Mouse (Mus musculus) small intestine, adult 2 months (tissue): ENCODE measurements around the gene Zfhx2.

Experiments used
- CTCF ChIP-seq: fragments of 200-500 bp; IDR thresholded peaks from 2 replicates; pipeline ENCODE4 v1.5.1; 2012; ENCODE audit warnings: low read depth, mild to moderate bottlenecking, control low read depth, inconsistent platforms, low read length, moderate library complexity, mixed read lengths; ENCODE audit not compliant: insufficient replicate concordance, insufficient read length; ENCODE audit errors: extremely low read depth
- POLR2A ChIP-seq: fragments of 200-500 bp; IDR thresholded peaks from 2 replicates; pipeline ENCODE4 v1.6.1; 2012; ENCODE audit warnings: low read depth, mild to moderate bottlenecking, control low read depth, inconsistent platforms, low read length, moderate library complexity

DNA sequence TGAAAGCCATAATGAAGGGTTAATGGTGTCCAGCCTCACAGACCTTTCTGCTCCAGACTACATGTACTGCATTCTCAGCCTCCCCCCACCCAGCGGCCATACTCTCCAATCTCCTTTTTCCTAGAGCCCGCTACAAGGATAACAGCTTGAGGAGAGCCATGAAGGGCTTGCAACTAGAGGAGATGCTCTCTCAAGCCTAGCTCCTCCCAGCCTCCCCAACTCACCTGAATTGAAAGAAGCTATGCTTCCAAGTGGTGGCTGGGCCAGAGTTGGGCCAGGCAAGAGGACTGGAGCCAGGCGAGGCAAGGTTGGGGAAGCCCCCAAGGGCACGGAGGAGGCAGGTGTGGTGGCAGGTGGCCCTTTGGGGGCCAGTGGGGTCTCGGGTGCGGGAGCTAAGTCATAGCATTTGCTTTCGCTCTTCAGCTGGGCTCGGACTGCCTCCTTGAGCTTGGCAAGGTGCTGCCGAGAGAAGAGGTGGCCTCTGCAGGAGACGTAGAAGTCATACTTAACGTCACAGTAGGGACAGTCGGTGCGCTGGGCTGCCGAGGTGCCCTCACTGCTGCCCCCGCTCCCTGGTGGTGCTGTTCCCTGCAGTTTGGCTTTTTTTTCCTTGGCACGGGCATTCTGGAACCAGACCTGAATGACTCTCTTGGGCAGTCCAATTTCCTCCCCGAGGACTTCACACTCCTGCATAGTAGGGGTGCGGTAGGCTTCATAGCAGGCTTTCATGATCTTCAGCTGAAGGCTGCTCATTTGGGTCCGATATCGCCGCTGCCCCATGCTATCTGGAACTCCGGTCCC, 28.3 kb downstream of the Zfhx2 start:
- TF ChIP-seq CTCF, result no peak
- TF ChIP-seq POLR2A, result no peak
